Mouse (Mus musculus) lung, embryonic 14.5 days (tissue): ENCODE results near the gene Fgd2. TPM values are rescaled to one million over a fixed set of nuclear protein-coding genes. Genes with fewer than 3 reads are reported as not detected.

ENCODE experiments used
- ATAC-seq: fragments of 200-750 bp; cut with Nextera tagmentation; 2 replicates; pipeline ENCODE4 v1.8.0; 2017; ENCODE audit warnings: mild to moderate bottlenecking, moderate TSS enrichment, moderate library complexity; ENCODE audit not compliant: insufficient read depth
- DNase-seq: peaks from one replicate; pipeline ENCODE4 v3.0.0-alpha.2; 2015
- H3K27ac ChIP-seq: fragments of 300-500 bp; sonication (generic); 2 replicates; pipeline ENCODE4 v1.5.1; 2014; ENCODE audit warnings: low read depth, mild to moderate bottlenecking, moderate library complexity
- H3K27me3 ChIP-seq: fragments of 300-500 bp; sonication (generic); 2 replicates; pipeline ENCODE4 v1.6.1; 2014; ENCODE audit warnings: low read length, control low read depth; ENCODE audit not compliant: insufficient read depth
- H3K36me3 ChIP-seq: fragments of 300-500 bp; sonication (generic); 2 replicates; pipeline ENCODE4 v1.6.1; 2014; ENCODE audit warnings: control low read depth; ENCODE audit not compliant: insufficient read depth
- H3K4me1 ChIP-seq: fragments of 300-500 bp; sonication (generic); 2 replicates; pipeline ENCODE4 v1.6.1; 2014; ENCODE audit warnings: antibody characterized with exemption, control low read depth; ENCODE audit not compliant: insufficient read depth
- H3K4me2 ChIP-seq: fragments of 300-500 bp; sonication (generic); 2 replicates; pipeline ENCODE4 v1.6.1; 2014; ENCODE audit warnings: mild to moderate bottlenecking
- H3K4me3 ChIP-seq: fragments of 300-500 bp; sonication (generic); 2 replicates; pipeline ENCODE4 v1.5.1; 2014; ENCODE audit warnings: low read depth, low read length
- H3K9ac ChIP-seq: fragments of 300-500 bp; sonication (generic); 2 replicates; pipeline ENCODE4 v1.6.1; 2014
- H3K9me3 ChIP-seq: fragments of 300-500 bp; sonication (generic); 2 replicates; pipeline ENCODE4 v1.6.1; 2016; ENCODE audit warnings: low read depth, low read length, control low read depth
- CTCF ChIP-seq: IDR thresholded peaks from 2 replicates; pipeline ENCODE4 v1.5.1; 2016; ENCODE audit warnings: antibody characterized with exemption, low read depth
- WGBS: fragments of 180-500 bp; shearing (Covaris S2); extraction: QIAGEN DNeasy Blood & Tissue Kit; methylation state at CpG from one replicate; pipeline ENCODE4 v1.1.7; 2014; 5-methylcytosine and 5-hydroxymethylcytosine counted together
- polyA plus RNA-seq: library from polyadenylated mRNA; unstranded; fragments of >200 nt; fragmentation: Nextera tagmentation; extraction: Ambion mirVana; gene quantifications from 2 replicates; pipeline ENCODE4 v1.2.1, GENCODE M21; 2014

Gene Fgd2
- polyA plus RNA-seq, 1 experiment from 2014 or later = 19.2 TPM

DNA sequence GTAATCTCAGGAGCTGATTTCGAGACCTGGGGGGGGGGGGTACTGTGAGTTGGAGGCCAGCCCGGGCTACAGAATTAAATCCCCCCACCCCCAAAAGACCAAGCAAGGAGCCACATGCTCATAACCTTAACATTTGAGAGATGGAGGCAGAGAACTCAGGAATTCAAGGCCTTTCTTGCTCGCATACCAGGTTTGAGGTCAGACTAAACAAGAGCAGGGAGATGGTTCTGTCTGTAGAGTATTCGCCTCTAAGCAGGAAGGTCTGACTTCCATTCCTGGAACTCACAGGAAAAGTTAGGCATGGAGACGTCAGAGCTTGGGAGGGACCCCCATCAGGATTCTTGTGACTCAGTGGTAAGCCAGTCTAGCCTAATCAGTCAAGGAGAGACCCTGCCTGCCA, 39.3 kb downstream of the Fgd2 start:
- no peak overlapping the region for H3K4me2 ChIP-seq
- H3K27me3 ChIP-seq = no peaks in the 10 kb centered on the region
- ATAC-seq (no peak), DNase-seq (no peak)
- H3K27ac ChIP-seq = no peak overlapping the region
- no peaks in the 10 kb centered on the region for H3K36me3 ChIP-seq
- no peak overlapping the region for H3K4me3 ChIP-seq
- 55% methylated on average over 5 of the region's 5 CpGs for WGBS
- H3K9me3 ChIP-seq = no peaks in the 10 kb centered on the region
- peaks cover 14% of the 10 kb centered on the region for H3K4me1 ChIP-seq
- H3K9ac ChIP-seq = no peak overlapping the region
- TF ChIP-seq CTCF = no peak

DNA sequence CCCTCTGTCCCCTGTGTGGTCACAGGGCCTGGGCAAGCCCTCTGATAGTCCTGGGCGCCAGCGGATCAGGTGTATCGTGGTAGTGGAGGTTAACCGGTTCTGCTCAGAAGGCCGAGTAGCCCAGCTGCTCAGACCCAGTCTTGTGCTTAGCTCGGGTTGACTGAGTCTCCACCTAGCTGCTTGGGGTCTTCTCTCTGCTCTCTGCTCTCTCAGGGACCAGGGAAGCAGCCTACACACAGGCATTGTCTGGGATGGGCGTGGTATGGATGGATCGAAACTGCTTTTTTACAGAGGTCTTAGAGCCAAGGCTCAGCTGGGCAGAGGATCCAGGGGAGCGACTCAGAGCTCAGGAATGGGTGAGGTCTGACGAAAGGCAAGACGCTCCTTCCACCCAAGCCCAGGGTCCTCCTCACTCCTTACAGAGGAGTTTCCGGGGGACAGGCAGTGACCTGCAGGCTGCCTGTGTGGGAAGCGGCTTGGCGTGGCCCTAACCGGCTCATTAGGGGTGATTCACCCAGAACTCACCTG, 41.1 kb downstream of the Fgd2 start:
- H3K27ac ChIP-seq = no peak overlapping the region
- H3K9ac ChIP-seq = no peak overlapping the region
- no peaks in the 10 kb centered on the region for H3K27me3 ChIP-seq
- no peaks in the 10 kb centered on the region for H3K36me3 ChIP-seq
- H3K4me3 ChIP-seq = no peak overlapping the region
- DNase-seq = no peak
- no peak overlapping the region for H3K4me2 ChIP-seq
- no peak for ATAC-seq
- peaks cover 14% of the 10 kb centered on the region for H3K4me1 ChIP-seq
- 62% methylated on average over 15 of the region's 15 CpGs for WGBS
- TF ChIP-seq CTCF = no peak
- no peaks in the 10 kb centered on the region for H3K9me3 ChIP-seq

DNA sequence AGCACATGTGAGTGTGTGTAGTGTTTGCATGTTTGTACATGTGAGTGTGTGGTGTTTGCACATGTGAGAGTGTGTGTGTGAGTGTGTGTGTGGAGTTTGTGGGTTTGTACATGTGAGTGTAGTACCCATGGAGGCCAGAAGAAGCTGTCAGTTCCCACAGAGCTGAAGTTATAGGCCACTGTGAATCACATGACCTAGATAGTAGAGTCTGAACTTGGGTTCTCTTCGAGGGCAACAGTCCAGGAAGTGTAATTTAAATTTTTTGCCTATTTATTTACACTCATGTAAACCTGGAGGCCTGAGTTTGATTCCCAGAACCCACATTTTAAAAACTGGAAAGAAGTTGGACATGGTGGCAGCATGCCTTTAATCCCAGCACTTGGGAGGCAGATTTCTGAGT, 42.5 kb downstream of the Fgd2 start:
- Histone ChIP-seq H3K9me3 (no peaks in the 10 kb centered on the region), H3K4me1 (peaks cover 5% of the 10 kb centered on the region; the same call in 1 of the 2 replicates), H3K4me2 (no peak overlapping the region), H3K4me3 (no peak overlapping the region), H3K9ac (no peak overlapping the region), H3K27me3 (no peaks in the 10 kb centered on the region), H3K27ac (no peak overlapping the region), H3K36me3 (no peaks in the 10 kb centered on the region)
- ATAC-seq (no peak), DNase-seq (no peak)
- WGBS = 66% methylated on average over 1 of the region's 1 CpGs
- TF ChIP-seq CTCF = 0 out of 2 replicates have a peak, but pooled peaks have one; percentile 6

DNA sequence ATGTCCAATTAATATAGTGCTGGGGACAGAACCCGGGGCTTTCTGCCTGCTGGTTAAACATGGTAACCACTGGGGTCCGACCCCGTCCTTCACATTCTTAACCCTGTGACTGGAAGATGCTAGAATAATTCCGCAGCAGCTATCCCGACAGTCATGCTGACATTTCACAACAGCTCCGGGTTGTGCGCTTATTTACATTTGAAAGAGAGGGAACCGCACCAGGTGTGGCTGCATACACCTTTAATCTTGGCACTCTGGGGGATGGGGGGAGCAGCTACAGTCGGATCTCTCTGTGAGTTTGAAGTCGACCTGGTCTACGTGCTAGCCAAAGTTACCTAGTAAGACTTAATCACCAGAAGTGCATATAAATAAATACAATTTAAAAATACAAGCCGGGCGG, 44.8 kb downstream of the Fgd2 start:
- H3K36me3 ChIP-seq = no peaks in the 10 kb centered on the region
- no peaks in the 10 kb centered on the region for H3K27me3 ChIP-seq
- H3K27ac ChIP-seq = no peak overlapping the region
- H3K4me3 ChIP-seq = no peak overlapping the region
- TF ChIP-seq CTCF = no peak
- DNase-seq (no peak), ATAC-seq (no peak)
- H3K4me2 ChIP-seq = no peak overlapping the region
- 34% methylated on average over 13 of the region's 13 CpGs for WGBS
- no peaks in the 10 kb centered on the region for H3K4me1 ChIP-seq
- no peaks in the 10 kb centered on the region for H3K9me3 ChIP-seq
- no peak overlapping the region for H3K9ac ChIP-seq

DNA sequence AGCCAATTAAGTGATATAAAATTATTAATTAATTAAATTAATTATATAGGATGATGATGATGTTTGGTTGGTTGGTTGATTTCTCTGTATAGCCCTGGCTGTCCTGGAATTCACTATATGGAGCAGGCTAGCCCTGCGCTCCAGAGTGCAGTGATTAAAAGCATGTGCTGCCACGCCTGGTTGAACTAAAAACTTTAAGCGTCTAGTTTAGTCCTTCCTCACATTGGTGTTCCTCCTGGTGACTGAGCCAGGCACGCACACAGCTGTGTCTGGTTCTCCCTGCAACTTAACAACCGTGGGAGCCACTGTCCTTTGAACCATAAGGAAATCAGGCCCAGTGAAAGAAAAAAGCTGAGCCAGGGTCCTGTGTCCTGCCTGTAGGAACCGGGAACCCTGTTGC, 45.4 kb downstream of the Fgd2 start:
- 60% methylated on average over 6 of the region's 6 CpGs for WGBS
- H3K27ac ChIP-seq = no peak overlapping the region
- H3K9ac ChIP-seq = no peak overlapping the region
- no peaks in the 10 kb centered on the region for H3K27me3 ChIP-seq
- H3K4me1 ChIP-seq = no peaks in the 10 kb centered on the region
- DNase-seq (no peak), ATAC-seq (no peak)
- no peaks in the 10 kb centered on the region for H3K9me3 ChIP-seq
- H3K36me3 ChIP-seq = no peaks in the 10 kb centered on the region
- H3K4me2 ChIP-seq = no peak overlapping the region
- H3K4me3 ChIP-seq = no peak overlapping the region
- TF ChIP-seq CTCF = no peak

DNA sequence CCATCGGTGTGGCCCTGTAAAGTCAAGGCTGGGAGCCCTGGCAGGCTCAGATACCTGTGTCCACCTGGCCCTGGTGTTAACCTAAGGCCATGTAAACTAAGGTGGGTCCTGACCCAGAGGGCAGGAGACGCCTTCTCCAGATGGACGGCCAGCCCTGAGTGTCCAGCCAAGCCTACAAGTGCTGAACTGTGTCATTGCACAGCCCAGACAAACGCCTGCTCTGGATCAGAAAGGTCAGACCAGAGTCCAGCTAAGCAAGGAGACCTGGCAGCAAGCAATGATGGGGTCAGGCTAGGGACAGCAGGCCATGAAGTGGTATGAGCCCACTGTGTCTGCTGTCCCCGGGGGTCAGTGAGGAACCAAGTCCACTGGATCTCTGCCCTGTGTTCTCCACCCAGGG, 46.7 kb downstream of the Fgd2 start:
- Histone ChIP-seq H3K4me3 (no peak overlapping the region), H3K4me2 (no peak overlapping the region), H3K9me3 (no peaks in the 10 kb centered on the region), H3K27ac (no peak overlapping the region), H3K27me3 (no peaks in the 10 kb centered on the region), H3K9ac (no peak overlapping the region), H3K4me1 (no peaks in the 10 kb centered on the region), H3K36me3 (no peaks in the 10 kb centered on the region)
- no peak for DNase-seq
- ATAC-seq = no peak
- WGBS = 75% methylated on average over 5 of the region's 5 CpGs
- TF ChIP-seq CTCF = no peak

DNA sequence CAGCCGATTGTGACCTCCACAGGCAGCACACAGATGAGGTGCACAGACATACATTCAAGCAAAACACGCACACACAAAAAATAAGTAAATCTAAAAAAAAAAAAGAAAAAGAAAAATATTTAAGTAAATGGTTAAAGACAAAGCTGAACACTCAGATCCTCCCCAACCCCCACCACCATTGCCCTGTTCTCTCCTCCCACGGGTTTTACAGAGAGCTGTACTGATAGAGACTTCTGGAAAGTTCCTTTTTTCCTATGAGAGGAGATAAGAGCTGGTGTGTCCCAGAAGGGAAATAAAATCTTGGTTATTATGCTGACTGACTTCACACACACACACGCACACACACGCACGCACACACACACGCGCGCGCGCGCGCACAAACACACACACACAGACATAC, 47.6 kb downstream of the Fgd2 start:
- H3K27ac ChIP-seq = no peak overlapping the region
- no peaks in the 10 kb centered on the region for H3K4me1 ChIP-seq
- H3K27me3 ChIP-seq = no peaks in the 10 kb centered on the region
- H3K9me3 ChIP-seq = no peaks in the 10 kb centered on the region
- no peaks in the 10 kb centered on the region for H3K36me3 ChIP-seq
- H3K4me3 ChIP-seq = no peak overlapping the region
- 89% methylated on average over 13 of the region's 13 CpGs for WGBS
- DNase-seq = no peak
- ATAC-seq = no peak
- H3K9ac ChIP-seq = no peak overlapping the region
- TF ChIP-seq CTCF = no peak
- no peak overlapping the region for H3K4me2 ChIP-seq
